Mouse (Mus musculus): ENCODE data around the gene Gm3250. TPM values are rescaled to one million over a fixed set of nuclear protein-coding genes. Genes with fewer than 3 reads are reported as not detected.
"Not testable (repeated sequence)": the region's sequence is repeated elsewhere in the genome, so short reads cannot be mapped to it uniquely, and the experiment has no call there.

The Gm3250 gene
- total RNA-seq, 2 experiments from 2014 or later: not detected

GRCm38 (mm10) chr10:77753448-77753847 is 28.9 kb downstream of the Gm3250 start:
- no peak for DNase-seq (ENCODE audit: low spot score)
- intact Hi-C loops (cut with DNase I): no loop called here

GRCm38 (mm10) chr10:77752312-77752711 is 30.0 kb downstream of the Gm3250 start:
- intact Hi-C loops (cut with DNase I); DNase-seq (ENCODE audit: low spot score): not testable (repeated sequence)

- DNase-seq (ENCODE audit: low spot score); intact Hi-C loops (cut with DNase I): not testable (repeated sequence)
Observed at GRCm38 (mm10) chr10:77751254-77751653, 31.1 kb downstream of the Gm3250 start, which contains the start of gene Gm9736. Gene Gm9736, minus strand, starts transcription at chr10:77751354.

DNA sequence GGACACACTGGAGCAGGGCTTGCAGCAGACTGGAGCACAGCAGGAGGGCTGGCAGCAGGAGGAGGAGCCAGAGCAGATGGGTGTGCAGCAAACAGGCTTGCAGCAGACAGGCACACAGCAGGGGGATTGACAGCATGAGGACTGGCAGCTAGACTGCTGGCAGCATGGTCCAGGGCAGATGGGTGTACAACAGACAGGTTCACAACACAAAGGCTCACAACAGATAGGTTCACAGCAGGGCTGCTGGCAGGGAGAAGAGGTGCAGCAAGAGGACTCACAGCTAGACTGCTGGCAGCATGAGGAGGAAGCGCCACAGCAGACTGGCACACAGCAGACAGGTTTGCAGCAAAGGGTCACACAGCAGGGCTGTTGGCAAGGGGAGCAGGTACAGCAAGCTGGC is 31.7 kb downstream of the Gm3250 start:
- intact Hi-C loops (cut with DNase I); DNase-seq (ENCODE audit: low spot score): not testable (repeated sequence)

GRCm38 (mm10) chr10:77741924-77742688 is 40.2 kb downstream of the Gm3250 start, which contains the start of gene Gm18596:
Gene Gm18596, minus strand, starts transcription at chr10:77742638.
- intact Hi-C loops (cut with DNase I); DNase-seq (ENCODE audit: low spot score): not testable (repeated sequence)

GRCm38 (mm10) chr10:77738929-77739328 is 43.4 kb downstream of the Gm3250 start:
- intact Hi-C loops (cut with DNase I): no loop called here
- no peak for DNase-seq (ENCODE audit: low spot score)

DNA sequence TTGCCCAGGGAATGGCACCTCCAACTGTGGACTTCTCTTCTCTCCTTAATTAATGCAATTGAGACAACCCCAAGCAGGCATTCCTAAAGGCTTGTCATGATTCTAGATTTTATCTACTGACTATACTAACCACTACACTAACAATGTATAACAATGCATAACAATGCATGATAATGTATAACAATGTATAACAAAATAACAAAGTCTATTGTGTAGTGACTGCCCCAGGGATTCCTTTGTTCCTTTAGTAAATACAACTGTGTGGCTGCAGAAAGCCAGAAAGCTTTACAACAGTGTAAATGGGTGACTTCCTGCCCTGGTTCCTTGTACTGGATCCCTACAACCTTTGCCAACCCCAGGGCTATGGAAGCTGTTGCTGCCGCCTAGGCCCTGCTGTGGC is 46.4 kb downstream of the Gm3250 start:
- no peak for DNase-seq (ENCODE audit: low spot score)
- intact Hi-C loops (cut with DNase I): no loop called here

Other genes starting within 250 kb of the Gm3250 start
- gene Pttg1ip, start 200.8 kb downstream of the Gm3250 start, total RNA-seq (2021): 100 to 1,000 TPM; 124 to 138 TPM
- gene Sumo3, start 176.4 kb downstream of the Gm3250 start, total RNA-seq (2021): 10 to 100 TPM; 54.8 to 61.2 TPM
- 10 to 100 TPM; 10.3 to 11.7 TPM for gene Gm49325, start 176.3 kb downstream of the Gm3250 start, total RNA-seq (2021)
- gene Ube2g2, start 160.3 kb downstream of the Gm3250 start, total RNA-seq (2021): 10 to 100 TPM; 66.7 to 68.4 TPM
- gene Tspear, start 96.0 kb downstream of the Gm3250 start, total RNA-seq (2021): not detected
- gene Gm19402, start 91.8 kb downstream of the Gm3250 start, total RNA-seq (2021): not detected
- gene Gm9508, start 85.3 kb downstream of the Gm3250 start, total RNA-seq (2021): not detected
- gene Gm10272, start 75.9 kb downstream of the Gm3250 start, total RNA-seq (2021): not detected
- not detected for gene Gm10024, start 71.1 kb downstream of the Gm3250 start, total RNA-seq (2021)
- not detected for gene Gm10142, start 66.7 kb downstream of the Gm3250 start, total RNA-seq (2021)
- gene Krtap12-1, start 61.9 kb downstream of the Gm3250 start, total RNA-seq (2021): not detected
- not detected for gene Gm10100, start 56.1 kb downstream of the Gm3250 start, total RNA-seq (2021)
- gene Gm18596, start 39.9 kb downstream of the Gm3250 start, total RNA-seq (2021): not detected
- not detected for gene Gm9736, start 31.2 kb downstream of the Gm3250 start, total RNA-seq (2021)
- not detected for gene Gm3233, start 22.9 kb downstream of the Gm3250 start, total RNA-seq (2021)
- gene Gm3238, start 11.2 kb downstream of the Gm3250 start, total RNA-seq (2021): not detected
- not detected for gene Gm7138, start 5.6 kb downstream of the Gm3250 start, total RNA-seq (2021)
- gene Gm7137, start 5.7 kb upstream of the Gm3250 start, total RNA-seq (2021): not detected
- gene Gm9639, start 12.5 kb upstream of the Gm3250 start, total RNA-seq (2021): not detected
- not detected for gene Gm19668, start 16.6 kb upstream of the Gm3250 start, total RNA-seq (2021)
- gene Gm9507, start 29.3 kb upstream of the Gm3250 start, total RNA-seq (2021): not detected
- not detected for gene Gm2696, start 32.1 kb upstream of the Gm3250 start, total RNA-seq (2021)
- not detected for gene Krtap10-4, start 44.6 kb upstream of the Gm3250 start, total RNA-seq (2021)
- gene Krtap10-10, start 53.4 kb upstream of the Gm3250 start, total RNA-seq (2021): not detected
- gene Gm36176, start 64.3 kb upstream of the Gm3250 start, total RNA-seq (2021): not detected
- gene Gm10318, start 70.3 kb upstream of the Gm3250 start, total RNA-seq (2021): not detected
- gene Gm3285, start 79.4 kb upstream of the Gm3250 start, total RNA-seq (2021): not detected
- under 1 TPM; 0.65 to 0.73 TPM for gene Lrrc3, start 120.0 kb upstream of the Gm3250 start, total RNA-seq (2021)
- under 1 TPM; 0.55 to 0.56 TPM for gene Trpm2, start 188.0 kb upstream of the Gm3250 start, total RNA-seq (2021)
- 10 to 100 TPM in 1 of 2 experiments, 1 to 10 TPM in 1; 9.7 to 11.1 TPM for gene 1810043G02Rik, start 196.0 kb upstream of the Gm3250 start, total RNA-seq (2021)
- 100 to 1,000 TPM; 106 to 115 TPM for gene Pfkl, start 227.5 kb upstream of the Gm3250 start, total RNA-seq (2021)

Data from heart, postnatal 25 days (tissue).